Mouse (Mus musculus): ENCODE data around the gene Brd2.
A peak's percentile ranks its signal among the peaks of the same experiment; 100 is the strongest.

Gene Brd2

DNA sequence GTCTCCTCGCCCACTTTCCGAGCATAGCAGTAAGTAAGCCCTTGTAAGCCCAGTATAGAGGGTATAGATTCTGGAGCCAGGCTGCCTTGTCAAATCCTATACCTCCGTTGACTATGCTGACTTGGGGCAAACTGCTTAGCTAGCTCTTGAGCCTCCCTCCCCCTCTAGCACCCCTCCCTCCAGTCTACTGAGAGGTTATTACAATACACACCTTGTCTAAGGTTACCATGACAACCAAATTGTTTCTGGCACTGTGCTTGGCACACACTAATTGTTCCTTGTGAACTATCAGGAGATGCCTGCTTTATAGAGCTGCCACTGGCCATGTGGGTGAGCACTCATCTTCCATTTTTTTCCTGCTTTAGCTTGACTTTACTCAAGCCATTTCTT lies 12.6 kb downstream of the Brd2 start:
- no peak for DNase-seq

DNA sequence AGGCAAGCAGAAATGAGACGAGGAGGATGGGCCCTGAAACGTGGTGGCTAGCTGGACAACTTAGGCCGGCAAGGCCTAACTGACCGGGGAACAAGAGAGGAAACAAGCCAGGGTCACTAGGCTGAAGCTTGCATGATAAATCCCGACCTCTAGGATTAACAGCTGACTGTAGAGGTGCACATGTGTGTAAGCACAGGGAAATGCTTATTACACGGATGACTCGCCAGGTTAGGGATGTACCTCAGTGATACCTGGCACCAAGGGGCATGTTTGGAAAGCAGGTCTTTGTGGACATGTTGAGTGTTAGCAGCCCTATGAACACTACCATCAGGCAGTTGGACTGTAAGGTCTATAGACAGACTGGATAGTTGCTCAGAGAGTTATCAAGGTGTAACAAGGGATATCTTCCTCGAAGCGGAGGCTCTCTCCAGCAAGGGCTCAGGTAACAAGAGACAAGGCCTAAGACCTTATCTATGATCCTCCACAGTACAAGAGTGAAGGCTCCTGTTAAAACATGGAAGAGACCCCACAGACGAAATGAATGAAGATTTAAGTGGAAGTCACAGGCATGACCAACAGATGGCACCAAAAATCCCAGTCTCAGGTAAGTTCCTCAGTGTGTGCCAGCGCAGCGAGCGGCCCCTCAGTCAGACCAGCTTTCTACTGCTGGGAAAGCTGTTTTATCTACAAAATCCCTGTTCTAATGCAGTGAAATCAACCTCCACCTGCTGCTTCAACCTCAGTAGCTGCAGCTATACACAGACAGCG lies 13.2 kb downstream of the Brd2 start:
- no peak for DNase-seq

DNA sequence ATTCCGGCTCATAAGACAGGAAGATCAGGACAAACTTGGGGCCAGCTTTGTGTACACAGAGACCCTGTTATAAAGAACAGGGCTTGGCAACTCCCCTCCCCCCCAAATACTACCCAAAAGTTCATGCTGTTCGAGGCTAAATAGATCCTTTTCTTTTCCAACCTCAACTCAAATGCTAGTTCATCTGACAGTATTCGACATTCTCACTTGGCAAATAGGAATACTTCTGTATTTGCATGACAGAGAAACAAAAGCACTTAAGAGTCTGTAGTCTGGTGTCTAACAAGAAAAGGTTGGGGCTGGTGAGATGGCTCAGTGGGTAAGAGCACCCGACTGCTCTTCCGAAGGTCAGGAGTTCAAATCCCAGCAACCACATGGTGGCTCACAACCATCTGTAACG lies 14.0 kb downstream of the Brd2 start:
- no peak for DNase-seq

DNA sequence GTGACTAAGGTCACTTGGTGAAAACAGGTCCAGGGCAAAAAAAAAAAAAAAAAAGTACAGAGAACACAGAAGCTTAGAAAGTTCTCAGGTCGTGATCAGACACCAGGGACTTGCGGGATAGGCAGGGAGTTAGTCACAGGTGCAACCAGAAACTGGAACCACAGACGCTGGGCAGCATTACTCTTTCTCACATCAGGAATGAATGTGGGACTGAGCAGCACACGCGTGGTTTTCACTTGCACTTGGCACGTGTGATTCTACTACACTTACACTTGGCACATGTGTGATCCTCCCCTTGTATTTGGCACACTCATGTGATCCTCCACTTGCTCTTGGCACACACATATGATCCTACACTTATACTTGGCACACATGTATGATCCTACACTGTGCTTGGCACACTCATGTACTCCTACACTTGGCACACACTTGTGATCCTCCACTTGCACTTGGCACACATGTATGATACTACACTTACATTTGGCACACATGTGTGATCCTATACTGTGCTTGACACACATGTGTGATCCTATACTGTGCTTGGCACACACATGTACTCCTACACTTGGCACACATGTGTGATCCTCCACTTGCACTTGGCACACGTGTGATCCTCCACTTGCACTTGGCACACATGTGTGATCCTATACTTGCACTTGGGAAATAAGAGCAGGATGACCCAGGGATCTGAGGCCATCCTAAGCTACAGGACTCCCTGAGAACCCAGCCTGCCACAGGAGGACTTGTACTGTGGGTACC lies 15.1 kb downstream of the Brd2 start:
- DNase-seq = no peak

DNA sequence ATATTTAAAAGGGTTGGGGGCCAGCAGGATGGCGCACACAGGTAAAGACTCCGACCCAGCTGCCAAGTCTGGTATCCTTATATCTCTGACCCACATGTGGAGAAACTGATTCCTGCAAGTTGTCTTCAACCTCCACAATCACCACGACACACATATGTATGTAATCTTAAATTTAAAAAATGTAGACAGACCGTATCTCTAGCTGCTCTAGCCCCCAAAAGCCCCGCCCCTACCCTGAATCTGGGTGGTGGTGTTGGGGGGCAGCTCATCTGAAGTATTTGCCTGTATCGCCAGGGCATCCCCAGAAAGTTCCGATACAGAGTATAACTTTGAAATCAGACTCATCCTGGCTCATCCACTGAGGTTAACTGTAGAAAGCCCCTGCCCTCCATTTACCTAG lies 15.9 kb downstream of the Brd2 start:
- DNase-seq = no peak

DNA sequence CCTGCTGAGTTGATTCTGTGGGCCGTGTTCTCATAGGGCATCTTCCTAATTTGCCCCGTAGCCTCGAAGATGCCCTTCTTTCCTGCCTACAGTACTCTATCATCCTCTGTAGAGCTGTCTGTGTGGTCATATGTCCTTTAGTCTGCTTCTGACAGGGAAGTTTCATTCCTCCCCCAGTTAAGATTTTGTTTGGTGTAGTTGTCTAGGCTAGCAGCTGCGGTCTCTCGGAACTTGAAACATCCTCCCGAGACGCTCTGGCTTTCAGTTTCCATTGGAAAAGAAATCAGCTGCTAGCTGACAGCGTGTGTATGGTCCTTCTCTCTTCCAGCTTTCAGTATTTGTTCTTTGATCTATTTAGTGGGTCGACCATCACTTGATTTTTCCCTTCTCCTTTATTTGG lies 17.6 kb downstream of the Brd2 start:
- DNase-seq = no peak

DNA sequence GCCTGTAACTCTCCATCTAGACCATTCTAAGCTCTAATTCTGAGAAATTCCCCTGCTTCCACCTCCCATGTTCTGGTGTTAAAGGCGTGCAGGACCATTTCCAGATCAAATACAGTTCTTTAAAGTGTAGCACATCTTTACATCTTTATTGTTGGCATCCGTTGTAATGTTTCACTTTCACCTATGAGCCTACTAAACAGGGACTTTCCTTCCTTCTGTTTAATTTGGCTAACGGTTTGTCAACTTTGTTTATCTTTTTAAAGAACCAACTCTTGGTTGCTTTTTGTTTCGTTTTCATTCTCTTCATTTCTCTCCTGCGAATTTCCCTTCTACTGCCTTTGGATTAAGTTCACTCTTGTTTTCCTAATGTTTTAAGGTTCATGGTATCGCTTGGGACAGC lies 19.6 kb downstream of the Brd2 start:
- no peak for DNase-seq

DNA sequence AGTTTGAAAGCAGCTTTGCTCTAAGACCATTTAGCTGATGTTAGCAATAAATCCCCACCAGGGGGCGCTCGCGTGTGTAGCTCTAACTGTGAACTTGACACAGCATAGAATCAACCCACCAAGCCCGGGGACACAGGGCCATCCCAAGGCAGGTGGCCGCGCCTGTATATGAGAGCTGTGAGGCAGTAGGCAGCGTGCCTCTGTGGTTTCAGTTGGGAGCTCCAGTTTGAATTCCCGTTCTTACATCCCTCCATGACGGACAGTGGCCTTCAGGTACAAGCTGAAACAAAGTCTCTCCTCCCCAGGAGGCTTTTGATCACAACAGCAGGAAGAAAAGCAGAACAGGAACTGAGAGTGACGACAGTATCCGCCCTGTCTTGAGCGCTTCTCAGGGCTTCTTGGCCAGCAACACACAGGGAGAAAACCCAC lies 20.8 kb downstream of the Brd2 start:
- DNase-seq = peak; percentile 89 to 92

DNA sequence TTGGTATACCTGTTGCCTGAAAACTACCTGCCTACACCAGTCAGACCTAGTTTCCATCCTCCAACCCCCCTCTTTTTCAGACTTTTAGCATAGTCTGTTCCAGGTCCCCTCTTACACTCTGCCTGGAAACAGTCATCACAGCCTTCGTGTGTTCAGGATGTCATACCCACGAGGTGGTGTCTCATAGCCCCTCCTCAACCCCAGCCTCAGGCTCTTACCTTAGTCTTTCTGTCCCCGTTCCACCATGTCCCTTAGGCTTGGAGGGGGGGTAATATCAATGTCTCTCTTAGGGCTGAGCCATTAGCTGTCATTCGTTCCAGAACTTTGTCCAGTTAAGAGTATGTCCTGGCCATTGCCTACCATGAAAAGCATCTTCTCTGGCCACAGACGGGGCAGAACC lies 21.2 kb downstream of the Brd2 start:
- DNase-seq = no peak

DNA sequence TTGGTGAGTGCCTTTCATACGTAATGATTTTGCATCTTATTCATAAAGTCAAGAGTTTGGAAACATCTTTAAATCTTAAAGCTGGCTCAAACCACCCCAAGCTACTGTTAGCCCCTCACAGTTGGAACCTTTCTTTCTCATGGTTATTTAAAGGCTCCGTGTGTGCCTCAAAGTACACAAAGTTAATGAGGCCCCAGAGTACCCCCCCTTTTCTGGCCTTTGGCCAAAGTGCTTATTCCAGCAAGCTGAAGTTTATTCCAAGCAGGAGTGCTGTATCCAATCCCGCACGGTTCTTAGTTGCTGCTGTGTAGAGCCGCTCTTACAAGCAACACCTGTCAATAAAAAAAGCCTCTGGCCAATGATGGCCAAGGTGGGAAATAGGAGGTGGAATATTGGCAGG lies 22.9 kb downstream of the Brd2 start:
- DNase-seq = no peak

DNA sequence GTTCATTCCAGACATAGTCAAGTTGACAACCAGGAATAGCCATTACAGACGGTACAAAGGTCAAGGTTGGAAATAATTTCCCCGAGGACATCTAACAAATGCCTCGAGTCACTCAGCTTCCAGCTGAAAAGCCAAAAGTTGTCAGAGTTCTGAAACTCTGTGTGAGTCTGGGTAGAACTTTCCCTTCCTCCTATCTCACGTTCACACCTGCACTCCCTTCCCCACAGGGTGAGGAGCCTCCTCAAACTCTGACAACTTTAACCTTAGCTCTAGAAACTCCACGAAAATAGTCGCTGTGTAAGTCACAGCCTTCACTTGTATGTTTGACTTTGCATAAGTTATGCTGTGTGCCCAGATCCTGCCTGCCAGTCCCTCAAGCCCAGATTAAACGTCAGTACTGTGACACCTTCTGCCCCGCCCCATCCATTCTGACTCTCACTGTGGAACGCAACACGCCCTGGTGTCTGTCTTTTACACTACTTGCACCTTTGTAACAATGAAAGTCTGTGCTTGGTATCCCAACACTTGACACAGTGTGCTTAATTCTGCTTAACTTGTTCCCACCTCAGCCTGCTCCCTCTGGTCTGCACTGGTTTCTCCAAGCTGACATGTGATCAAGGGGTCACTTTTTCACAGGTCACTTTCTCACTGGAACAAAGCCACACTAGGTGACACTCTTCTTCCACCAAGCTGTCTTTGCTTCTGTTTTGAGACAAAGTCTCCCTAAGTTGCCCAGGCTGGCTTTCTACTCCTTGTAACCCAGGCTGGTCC lies 23.5 kb downstream of the Brd2 start:
- DNase-seq = peak in 1 of 2 experiments; percentile 44

DNA sequence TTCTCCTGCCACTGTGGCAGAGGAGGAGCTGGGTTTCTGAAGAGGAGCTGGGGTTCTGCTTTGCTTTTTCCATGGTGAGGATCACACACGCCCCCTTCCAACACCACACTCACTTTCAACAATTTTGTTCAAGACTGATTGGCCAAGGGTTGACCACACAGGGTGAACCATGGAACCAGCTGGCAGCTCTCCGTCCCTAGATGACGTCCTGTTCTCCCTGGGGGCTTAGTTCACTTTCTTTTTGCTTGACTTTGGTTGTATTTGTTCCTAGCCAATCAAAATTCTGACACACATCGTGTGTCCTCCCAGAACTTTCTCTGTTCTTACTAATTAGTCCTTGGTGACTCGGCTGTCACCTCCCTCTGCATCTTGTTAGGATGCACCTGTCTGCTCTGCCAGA lies 25.2 kb downstream of the Brd2 start:
- no peak for DNase-seq

DNA sequence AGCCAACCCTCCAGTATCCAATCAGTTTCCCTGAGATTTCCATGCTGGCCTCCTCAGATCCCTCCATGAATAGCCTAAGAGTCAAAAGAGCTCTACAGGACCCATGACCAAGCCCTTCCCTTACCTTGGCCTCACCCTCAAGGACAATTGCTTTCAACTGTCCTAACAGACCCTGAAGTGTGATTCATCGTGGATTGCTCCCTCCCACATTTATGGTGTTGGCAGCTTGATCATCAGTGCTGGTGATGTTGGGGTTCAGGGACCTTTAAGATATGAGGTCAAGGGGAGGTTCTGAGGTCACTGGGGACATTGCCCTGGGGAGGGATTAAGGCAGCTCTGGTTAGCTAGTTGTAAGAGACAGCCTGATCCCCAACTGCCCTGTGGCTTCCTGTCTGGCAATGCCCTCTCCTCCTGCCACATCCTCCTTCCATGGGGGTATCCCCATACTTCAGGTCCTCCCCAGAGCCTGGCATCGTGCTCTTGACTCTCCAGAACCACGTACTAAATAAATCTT lies 25.9 kb downstream of the Brd2 start:
- DNase-seq = no peak

DNA sequence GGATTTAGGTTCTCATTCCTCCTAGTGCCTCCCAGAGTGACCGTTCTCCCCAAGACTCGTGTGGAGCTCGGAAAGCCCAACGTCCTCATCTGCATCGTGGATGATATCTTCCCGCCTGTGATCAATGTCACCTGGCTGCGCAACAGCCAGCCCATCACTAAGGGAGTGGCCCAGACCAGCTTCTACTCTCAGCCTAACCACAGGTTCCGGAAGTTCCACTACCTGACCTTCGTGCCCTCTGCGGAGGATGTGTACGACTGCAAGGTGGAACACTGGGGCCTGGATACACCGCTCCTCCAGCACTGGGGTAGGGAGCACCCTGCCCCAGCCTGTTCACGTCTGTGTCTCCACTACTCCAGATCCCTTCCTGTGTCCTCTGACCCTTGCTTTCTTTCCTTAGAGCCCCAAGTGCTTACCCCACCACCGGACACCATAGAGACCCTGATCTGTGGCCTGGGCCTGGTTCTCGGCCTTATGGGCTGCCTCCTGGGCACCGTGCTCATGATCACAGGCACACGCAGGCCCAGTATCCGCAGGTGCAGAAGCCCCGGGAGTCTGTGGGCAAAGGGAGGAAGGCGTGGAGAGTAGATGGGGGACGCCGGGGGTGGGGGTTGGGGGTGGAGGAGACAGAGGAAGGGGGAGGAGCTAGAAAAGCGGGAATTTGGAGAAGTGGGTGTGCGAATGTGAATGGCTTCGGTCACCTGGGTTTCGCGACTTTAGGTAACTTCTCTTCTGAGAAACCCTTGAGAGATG lies 28.0 kb downstream of the Brd2 start:
- DNase-seq = no peak

DNA sequence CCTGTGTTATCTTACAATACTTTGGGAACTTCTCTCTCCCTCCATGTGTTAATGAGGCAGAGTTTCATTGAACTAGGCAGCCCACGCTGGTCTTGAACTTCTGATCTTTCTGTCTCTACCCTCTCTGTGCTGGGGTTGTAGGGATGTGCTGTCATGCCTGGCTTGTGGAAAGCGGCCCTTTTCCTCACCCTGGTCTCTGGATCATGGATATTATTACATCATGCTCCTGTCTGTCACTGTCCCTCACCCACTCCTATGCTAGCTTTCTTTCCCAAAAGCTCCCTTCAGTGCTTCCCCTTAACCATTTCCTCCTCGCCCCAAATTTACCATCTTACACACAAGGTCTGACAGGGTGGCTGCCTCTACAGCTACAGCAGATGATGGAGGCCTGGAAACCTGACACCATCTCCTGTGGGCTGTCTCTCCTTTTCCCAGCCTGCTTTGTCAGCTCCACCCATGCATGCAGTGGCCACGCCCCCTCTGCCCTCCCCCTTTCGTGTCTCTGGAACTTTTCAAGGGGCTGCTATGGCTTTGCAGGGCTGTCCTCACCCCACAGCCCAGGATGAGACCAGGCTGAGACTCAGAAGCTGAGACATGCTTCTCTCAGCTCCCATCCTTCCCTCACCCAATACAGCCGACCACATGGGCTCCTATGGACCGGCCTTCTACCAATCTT lies 29.1 kb downstream of the Brd2 start:
- no peak for DNase-seq

DNA sequence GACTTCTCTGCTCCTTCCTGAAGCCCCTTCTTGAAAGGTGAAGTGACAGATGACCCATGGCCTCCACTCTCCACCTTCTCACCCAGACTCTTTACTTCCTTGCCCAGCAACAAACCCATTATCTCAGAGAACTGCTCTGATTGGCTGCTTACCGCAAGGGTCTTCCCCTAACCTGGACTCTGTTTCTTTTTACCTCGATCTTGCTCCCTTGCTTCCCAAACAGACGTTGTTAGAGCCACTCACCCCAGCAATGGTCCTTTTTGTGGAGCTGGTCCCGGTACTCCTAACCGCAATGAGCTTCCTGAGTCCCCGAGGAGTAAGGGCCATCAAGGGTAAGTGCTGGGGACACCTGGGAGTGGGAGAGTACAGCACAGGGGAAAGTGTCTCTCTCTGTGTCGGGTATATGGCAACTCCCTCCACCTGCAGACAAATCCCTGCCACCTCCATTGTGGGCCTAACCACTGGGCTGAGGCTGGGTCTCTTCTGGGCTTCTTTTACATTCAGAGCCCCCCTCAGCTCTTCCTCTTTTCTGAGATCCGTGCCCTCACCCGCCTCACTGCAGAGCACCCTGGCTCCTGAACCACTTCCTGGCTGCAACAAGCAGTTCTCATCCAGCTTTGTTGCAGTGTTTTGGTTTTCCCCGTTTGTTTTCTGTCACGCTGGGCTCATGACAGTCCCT lies 30.1 kb downstream of the Brd2 start, which contains the start of gene H2-Oa:
Gene H2-Oa, plus strand, starts transcription at position 144 of the 679 bp plus-strand sequence.
- DNase-seq = no peak

DNA sequence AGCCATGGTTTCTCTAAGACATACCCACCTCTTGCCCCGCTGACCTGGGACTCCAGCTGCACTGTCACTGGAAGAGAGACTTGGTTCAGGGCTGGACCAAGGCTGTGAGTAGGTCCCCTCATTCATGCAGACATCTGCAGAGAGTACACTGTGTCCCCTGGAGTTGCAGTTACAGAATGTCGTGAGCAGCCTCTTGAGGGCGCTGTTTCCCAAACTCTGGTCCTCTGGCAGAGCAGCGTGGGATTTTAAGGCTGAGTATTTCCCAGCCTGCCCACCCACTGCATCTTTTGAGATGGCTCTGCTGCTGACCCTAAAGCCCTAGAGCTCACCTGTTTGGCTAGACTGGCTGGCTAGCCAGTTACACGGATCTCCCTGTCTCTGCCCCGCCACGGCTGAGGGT lies 31.5 kb downstream of the Brd2 start:
- no peak for DNase-seq

DNA sequence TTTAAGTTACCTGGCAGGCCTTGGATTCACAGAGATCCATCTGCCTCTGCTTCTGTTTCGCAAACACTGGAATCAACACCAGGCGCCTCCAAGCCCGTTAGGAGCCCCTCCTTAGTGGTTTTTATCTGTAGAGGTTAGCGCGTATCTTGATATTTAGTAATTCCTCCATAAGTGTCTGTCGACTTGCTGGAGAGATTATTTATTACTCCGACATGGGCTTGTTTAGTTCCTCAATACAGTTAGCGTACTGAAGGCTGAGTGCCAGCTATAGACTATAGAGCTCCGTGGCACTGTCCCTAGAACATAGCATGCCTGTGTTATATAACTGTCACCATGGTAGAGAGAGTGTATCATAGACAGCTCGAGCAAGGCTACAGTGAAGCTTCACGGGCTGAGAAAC lies 34.3 kb downstream of the Brd2 start:
- DNase-seq = no peak

DNA sequence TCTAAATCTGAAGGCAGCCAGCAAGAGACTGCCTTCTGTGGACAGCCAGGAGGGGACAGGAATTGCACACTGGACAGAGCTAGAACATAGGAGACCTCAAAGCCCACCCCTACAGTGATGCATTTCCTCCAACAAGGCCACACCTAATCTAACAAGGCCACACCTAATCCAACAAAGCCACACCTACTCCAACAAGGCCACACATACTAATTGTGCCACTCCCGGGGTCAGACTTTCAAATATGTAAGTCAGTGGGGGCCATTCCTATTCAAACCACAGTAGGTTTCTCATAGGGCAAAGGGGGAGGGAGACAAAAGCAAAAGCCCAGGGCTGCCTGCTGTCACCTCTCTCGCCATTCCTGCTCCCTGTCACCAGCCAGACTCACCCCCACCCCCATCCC lies 35.0 kb downstream of the Brd2 start:
- DNase-seq = no peak

DNA sequence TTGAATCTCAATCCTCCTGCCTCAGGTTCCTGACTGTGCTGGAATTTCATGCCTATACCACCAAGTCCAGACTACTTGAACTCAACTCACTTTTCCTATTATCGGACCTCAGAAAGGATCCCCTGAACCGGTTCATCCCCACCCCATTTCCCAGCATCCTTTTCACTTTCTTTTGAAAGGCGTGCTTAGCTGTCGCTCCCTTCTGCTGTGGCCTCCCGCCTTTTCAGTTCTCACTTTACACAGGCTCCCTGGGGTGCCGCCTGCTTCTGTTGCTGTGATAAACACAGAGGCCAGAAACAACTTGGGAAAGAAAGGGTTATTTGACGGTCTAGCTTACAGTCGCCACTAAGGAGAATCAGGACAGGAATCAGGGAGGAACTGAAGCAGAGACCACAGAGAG lies 39.3 kb downstream of the Brd2 start:
- no peak for DNase-seq

DNA sequence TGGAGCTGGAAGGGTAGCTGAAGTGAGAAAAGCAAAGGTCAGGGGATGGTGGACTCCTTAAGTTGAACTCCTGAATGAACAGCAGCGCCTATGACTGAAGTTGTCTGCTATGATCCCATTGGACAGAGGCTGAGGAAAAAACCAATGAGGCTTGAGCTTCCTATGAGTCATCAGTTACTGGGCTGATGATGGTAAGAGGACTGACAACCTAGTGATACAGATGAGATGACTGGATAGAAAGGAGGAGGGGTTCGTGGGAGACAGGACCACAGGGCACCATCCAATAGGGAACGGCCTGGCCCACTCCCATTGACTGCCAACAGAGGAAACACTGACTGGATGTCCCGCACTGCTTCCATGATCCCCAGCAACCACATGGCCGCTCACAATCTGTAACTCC lies 42.8 kb downstream of the Brd2 start:
- DNase-seq = peak in 1 of 2 experiments; percentile 58

Measured in lung, adult 18-20 months (tissue).